Mouse (Mus musculus) thymus, postnatal 36 days (tissue): ENCODE data around the gene Hadhb.

Experiments used
- DNase-seq, 2 experiments: peaks; one replicate each; pipeline ENCODE4 v3.0.0; 2022; ENCODE audit warnings: mixed read lengths in 2 of 2

Gene Hadhb

GRCm38 (mm10) chr5:30154474-30155394 is at the start of gene Hadhb, which contains the start of gene Hadha:
TSS of gene Hadhb (plus strand) at chr5:30155248.
TSS of gene Hadha (minus strand) at chr5:30155162.
- DNase-seq = peak; percentile 91 to 96

- no peak for DNase-seq
Observed at GRCm38 (mm10) chr5:30105668-30106300, 49.3 kb upstream of the Hadhb start, which contains the start of gene 3110082J24Rik. TSS of gene 3110082J24Rik (minus strand) at chr5:30106086.

DNA sequence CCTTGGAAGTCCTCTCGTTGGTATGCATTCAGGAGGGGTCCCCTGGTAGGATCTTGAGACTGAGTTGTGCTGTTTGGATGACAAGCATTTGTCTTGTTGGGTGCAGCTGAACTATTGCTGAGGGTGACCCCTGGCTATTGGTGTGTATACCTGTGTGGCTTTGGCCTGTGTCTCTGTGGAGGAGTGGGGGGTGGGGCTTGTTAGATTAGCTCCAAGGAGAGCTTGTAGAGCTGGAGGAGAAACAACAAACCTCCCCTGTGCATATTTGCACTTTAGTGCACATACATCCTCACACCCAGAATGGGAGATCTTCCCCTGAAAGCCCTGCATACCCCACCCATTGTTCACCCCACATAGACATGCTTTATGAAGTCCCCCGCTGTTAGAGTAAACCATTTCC is 48.3 kb upstream of the Hadhb start:
- DNase-seq = no peak

- DNase-seq = no peak
Observed at GRCm38 (mm10) chr5:30107186-30107585, 47.9 kb upstream of the Hadhb start.

DNA sequence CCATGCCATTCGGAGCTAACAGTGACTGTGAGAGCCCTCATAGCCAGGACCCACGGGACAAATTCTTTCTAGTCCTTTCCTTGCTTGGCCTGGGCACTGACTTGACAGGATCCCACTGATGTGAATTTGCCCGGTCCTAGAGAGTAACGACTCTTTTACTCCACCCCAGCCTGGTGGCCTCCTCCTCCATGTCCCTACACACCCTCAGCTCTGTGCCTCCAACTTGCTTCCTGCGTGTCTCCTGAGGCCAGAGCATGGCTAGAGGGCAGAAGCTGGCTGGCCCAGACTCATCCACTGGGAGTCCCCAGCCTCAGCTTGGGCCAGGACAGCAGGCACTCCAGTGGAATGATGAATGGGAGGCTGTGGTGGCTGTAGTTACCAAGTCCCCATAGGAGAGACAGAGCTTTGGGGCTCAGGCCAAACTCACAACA is 47.4 kb upstream of the Hadhb start:
- DNase-seq = no peak

- DNase-seq = no peak
Observed at GRCm38 (mm10) chr5:30108233-30108632, 46.8 kb upstream of the Hadhb start.

GRCm38 (mm10) chr5:30109899-30110298 is 45.1 kb upstream of the Hadhb start:
- DNase-seq = no peak

GRCm38 (mm10) chr5:30110371-30111060 is 44.5 kb upstream of the Hadhb start:
- no peak for DNase-seq

- DNase-seq = no peak
Observed at GRCm38 (mm10) chr5:30111126-30111525, 43.9 kb upstream of the Hadhb start.

GRCm38 (mm10) chr5:30111771-30112170 is 43.3 kb upstream of the Hadhb start:
- DNase-seq = no peak

DNA sequence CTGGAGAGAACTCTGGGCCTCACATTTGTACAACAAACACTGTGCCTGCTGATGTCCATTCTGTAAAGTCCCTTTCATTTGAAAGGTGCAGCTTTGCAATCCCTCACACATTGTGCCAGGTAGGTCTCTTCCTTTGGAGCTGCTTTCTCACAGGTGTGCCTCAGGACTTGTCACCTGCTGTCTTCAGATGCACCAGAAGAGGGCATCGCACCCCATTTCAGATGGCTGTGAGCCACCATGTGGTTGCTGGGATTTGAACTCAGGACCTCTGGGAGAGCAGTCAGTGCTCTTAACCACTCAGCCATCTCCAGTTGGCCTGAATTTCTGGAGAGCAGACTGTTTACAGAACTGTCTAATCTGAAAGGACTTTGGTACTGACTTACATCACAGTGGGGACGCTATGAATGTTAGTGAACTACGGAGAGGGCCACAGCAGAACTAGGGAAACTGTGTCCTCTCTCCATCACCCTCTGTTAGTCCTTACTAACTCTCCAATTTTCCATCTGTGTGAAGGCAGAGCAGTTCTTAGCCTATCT is 42.4 kb upstream of the Hadhb start:
- no peak for DNase-seq

- DNase-seq = peak; percentile 84
Observed at GRCm38 (mm10) chr5:30113881-30114760, 40.9 kb upstream of the Hadhb start.

- no peak for DNase-seq
Observed at GRCm38 (mm10) chr5:30114761-30115140, 40.3 kb upstream of the Hadhb start.

DNA sequence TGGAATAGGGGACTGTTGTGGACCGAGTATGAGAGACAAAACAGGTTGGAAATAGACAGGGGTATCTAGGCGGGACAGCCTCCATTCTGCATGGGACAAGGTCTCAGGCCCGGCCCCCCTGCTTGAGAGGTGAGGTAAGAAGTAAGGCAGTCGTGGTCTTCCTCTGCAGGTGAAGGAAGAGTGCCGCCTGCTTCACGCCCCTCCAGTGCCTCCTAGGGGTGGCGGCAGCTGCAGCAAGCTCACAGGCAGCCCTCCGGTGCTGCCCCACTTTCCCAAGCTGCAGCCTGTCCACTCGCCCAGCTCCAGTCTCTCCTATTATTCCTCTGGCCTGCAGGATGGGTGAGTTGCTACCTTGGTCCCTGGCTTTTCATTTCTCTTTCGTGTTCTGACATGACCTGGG is 39.3 kb upstream of the Hadhb start:
- no peak for DNase-seq

DNA sequence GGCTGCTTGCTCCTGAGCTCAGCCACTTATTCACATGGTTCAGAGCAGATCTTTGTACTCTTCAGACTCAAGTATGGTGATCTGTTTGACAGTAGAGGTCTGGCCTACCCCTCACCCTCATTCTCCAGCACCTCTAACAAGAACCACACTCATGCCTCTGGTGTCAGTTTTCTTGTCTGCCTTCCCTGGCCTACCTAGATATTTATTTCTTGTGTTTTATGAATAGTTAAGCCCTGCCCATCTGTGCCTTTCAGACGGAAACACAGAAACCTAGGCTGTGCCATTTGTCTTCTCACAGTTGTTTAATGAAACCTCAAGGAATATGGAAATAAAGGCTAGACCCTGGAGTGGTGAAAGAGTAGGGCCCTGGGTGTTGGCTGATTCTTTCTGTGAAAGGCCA is 37.0 kb upstream of the Hadhb start:
- no peak for DNase-seq

GRCm38 (mm10) chr5:30119163-30119562 is 35.9 kb upstream of the Hadhb start:
- DNase-seq = no peak

- DNase-seq = no peak
Observed at GRCm38 (mm10) chr5:30120106-30120505, 34.9 kb upstream of the Hadhb start.

GRCm38 (mm10) chr5:30122481-30122880 is 32.6 kb upstream of the Hadhb start:
- no peak for DNase-seq

DNA sequence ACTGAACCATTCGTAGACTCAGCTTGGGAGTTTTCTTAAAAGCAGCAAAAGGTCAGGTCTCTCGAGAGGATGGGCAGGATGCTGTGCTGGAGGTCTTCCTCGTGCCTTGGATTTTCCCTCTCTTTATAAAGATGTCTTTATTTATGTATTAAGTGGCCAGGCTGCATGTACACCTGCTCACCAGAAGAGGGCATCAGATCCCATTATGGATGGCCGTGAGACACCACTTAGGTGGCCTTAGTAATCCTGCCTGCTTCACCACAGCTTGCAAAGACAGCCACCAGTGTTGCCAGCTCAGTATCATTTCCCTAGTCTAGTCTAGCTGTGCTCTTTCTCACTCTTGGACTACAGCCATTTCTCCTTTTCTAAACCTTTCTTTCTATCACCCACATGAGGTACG is 29.5 kb upstream of the Hadhb start:
- no peak for DNase-seq

DNA sequence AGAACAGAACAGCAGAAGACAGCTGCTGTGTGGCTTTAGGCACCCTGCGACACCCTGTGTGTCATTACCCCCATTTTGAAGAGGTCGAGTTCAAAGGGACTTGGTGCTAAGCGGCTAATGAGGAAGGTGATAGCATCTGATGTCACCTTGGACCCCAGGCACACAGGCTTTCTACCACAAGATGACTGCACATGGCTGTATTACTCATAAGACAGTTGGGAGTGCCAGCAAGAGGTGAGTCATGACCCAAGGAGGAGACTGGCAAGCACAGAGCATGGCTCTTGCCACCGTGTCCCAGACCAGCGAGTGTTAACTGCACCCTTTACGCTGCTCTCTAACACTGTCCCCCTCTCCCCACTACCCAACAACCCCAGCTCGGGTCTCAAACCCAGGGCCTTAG is 28.3 kb upstream of the Hadhb start:
- no peak for DNase-seq

DNA sequence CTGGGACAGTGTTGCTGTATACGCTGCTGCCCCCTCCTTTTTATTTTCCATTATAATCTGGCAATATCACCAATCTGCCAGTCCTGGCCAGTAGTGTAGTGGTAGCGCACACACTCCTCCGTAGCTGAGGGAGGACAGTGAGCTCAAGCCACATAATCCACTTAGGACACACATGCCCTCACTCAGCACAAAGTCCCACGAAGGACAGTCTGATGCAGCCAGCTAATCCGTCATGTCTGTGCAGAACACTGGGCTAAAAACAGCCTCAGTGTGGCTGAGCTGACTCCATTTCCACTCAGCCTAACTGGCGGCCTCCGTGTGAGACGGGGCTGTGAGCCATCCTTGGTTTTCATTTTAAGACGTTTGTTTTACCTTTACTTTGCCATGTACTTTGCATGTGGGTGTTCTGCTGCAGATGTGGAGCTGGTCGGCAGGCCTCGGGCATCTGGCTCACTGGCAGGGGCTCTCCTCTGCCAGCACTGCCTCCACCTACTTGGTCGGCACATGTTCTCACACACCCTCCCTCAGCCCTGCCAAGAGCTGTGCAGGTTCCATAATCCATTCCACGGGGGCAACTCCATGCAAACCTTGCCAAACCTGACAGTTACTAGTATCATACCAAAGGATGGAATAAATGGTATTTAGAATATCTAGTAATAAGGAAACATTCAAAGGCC is 27.0 kb upstream of the Hadhb start:
- no peak for DNase-seq

DNA sequence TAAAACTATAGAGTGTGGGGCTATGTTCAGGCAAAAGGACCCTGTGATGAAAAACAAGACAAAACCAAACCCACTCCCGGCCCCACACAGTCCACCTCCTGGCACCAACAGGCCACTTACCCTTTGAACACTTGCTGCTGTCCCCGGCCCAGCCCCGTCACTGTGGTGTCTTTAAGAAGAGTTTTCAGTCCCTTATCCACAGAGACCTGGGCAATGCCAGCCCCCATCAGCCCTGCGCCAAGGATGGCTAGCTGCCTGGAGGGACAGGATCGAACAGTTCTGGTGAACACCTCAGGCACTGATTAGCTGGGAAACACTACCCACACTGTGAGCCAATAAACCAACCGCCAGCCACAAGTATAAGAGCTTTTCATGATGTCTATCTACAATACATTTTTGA is 26.4 kb upstream of the Hadhb start:
- DNase-seq = no peak
